Mouse (Mus musculus): ENCODE results near the gene 4931428L18Rik.
"Not testable (repeated sequence)": the region's sequence is repeated elsewhere in the genome, so short reads cannot be mapped to it uniquely, and the experiment has no call there.

The 4931428L18Rik gene

GRCm38 (mm10) chr1:31058861-31059351 is 163.6 kb downstream of the 4931428L18Rik start:
- DNase-seq (ENCODE audit: low read depth), result no peak

DNA sequence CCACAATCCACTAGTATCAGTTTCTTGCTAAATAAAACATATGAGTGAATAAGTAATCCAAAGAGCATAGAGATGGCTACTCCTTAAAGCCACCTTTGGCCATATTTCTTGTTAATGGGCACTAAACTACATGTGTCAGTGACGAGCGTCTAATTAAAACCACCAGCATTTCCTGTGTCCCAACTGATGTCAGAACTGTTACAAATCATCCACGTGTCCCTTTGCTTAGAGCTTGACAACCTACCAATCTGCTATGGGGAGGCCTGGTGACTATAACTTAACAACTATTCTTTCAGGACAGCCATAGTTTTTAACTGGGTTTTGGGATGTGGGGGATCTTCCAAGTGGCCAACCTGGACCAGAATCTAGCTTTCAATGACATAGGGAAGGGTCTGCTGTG is 164.3 kb downstream of the 4931428L18Rik start:
- DNase-seq (ENCODE audit: low read depth), result no peak

GRCm38 (mm10) chr1:31051370-31051921 is 171.0 kb downstream of the 4931428L18Rik start:
- no peak for DNase-seq (ENCODE audit: low read depth)

- DNase-seq (ENCODE audit: low read depth), result no peak
Observed at GRCm38 (mm10) chr1:31049954-31050652, 172.4 kb downstream of the 4931428L18Rik start.

DNA sequence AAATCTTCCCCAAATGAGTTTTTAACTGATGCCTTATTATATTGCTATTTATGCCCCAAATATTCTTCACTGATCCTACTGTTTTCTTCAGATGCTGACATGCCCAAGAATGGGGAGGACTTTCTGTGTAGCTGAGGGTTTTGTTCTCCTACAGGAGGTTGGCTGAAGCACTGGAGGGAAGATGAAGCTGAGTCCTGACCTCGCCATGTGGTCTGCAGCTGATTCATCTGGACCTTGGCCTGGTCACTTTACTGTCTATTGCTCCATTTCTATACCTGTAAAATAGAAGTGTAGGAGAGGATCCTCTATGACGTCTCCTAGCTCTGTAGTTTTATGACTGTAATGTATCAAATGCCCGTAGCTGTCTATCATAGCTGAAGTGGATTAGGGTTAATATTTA is 179.3 kb downstream of the 4931428L18Rik start:
- no peak for DNase-seq (ENCODE audit: low read depth)

- DNase-seq (ENCODE audit: low read depth), result no peak
Observed at GRCm38 (mm10) chr1:31042793-31043192, 179.7 kb downstream of the 4931428L18Rik start.

- DNase-seq (ENCODE audit: low read depth), result no peak
Observed at GRCm38 (mm10) chr1:31033851-31034534, 188.5 kb downstream of the 4931428L18Rik start.

GRCm38 (mm10) chr1:31032351-31032750 is 190.1 kb downstream of the 4931428L18Rik start:
- DNase-seq (ENCODE audit: low read depth), result no peak

DNA sequence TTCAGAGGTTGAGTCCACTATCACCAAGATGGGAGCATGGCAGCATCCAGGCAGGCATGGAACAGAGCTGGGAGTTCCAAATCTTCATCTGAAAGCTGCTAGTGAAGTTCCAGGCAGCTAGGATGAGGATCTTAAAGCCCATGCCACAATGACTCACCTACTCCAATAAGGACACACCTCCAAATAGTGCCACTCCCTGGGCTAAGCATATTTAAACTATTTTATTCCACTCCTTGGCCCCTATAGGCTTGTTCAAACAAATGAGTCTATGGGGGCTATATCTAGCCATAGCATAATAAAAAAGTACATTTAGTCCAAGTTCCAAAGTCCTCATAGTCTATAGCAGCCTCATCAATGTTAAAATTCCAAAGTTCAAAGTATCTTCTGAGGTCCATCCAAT is 199.3 kb downstream of the 4931428L18Rik start:
- no peak for DNase-seq (ENCODE audit: low read depth)

DNA sequence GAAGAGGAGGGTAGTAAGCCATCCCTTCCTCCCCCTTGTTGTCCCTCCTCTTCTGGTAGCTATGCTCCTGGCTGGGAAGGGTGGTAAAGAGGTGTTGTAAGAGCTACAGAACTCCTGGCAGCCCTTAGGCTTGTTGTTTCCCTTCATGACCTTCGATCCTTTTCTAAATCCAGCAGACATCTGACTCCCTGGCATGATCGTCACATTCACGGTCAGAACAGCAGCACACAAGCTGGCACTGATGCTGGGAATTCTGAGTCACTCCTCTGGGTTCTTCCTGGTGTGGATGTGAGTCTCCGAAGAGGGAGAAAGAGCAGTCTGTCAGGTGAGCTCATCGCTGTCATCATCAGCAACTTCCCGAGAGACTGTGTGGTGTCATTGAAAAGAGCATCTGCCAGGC is 203.2 kb downstream of the 4931428L18Rik start:
- DNase-seq (ENCODE audit: low read depth), result no peak

GRCm38 (mm10) chr1:31017377-31017776 is 205.1 kb downstream of the 4931428L18Rik start:
- no peak for DNase-seq (ENCODE audit: low read depth)

- DNase-seq (ENCODE audit: low read depth), result no peak
Observed at GRCm38 (mm10) chr1:31016068-31016467, 206.4 kb downstream of the 4931428L18Rik start.

GRCm38 (mm10) chr1:31015261-31015660 is 207.2 kb downstream of the 4931428L18Rik start:
- DNase-seq (ENCODE audit: low read depth), result no peak

- DNase-seq (ENCODE audit: low read depth), result not testable (repeated sequence)
Observed at GRCm38 (mm10) chr1:30977868-30978267, 244.6 kb downstream of the 4931428L18Rik start, which contains the start of gene AC153137.1. Gene AC153137.1, minus strand, starts transcription at chr1:30977968.

GRCm38 (mm10) chr1:30977239-30977638 is 245.2 kb downstream of the 4931428L18Rik start:
- DNase-seq (ENCODE audit: low read depth), result not testable (repeated sequence)

- no peak for DNase-seq (ENCODE audit: low read depth)
Observed at GRCm38 (mm10) chr1:30951795-30952194, 270.7 kb downstream of the 4931428L18Rik start.

DNA sequence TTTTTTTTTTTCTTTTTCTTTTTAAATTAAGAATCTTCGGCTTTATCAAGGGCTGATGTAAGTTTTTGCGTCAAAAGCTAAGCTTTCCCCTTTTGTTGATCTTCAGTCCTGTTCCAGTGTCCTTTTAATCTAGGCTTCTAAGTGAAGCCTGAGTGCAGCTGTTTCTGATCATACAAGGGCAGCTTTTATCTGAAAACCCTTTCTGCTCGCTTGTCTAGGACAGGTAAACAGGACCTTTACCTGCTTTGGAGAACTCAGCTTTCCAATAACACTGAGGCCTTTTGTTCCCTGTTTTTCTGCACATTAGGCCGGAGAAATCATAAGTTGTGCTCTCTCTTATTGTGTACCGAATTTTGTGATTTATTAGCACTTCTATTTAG is 272.0 kb downstream of the 4931428L18Rik start:
- DNase-seq (ENCODE audit: low read depth), result no peak

DNA sequence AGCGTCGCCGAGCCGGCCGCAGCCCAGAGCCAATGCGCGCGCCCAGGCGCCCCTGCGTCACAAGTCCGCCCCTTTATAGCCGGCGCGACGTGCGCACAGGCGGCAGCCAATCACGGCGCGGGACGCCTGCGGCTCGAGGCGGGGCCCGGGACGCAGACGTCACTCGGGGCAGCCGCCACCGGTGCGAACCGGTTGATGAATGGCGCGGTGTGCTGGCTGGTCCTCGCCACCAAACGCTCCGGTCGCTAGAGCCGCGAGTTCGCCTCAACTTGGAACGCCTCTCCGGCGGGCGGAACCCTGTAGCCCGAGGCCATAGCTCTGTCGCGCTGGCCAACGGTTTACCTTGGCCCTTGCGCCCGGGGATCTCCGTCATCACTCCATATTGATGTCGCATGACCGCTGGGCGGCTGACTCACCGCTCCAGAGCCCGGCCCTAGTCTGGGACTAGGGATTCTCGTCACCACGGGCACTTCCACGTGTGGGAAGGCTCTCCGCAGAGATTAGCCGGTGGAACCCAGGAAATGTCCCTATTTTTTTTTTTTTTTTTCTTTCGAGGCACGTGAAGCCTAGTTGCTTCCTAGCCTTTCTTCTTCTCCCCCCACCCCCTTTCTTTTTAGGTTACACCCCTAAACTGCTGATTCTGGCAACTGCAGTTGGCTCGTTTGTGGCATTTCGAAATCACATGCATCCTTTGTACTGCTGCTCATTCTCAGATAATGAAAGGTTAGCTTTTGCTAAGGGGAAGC is 272.6 kb downstream of the 4931428L18Rik start:
- peak; percentile 98 for DNase-seq (ENCODE audit: low read depth)

- peak; percentile 75 for DNase-seq (ENCODE audit: low read depth)
Observed at GRCm38 (mm10) chr1:30948950-30949639, 273.4 kb downstream of the 4931428L18Rik start.

DNA sequence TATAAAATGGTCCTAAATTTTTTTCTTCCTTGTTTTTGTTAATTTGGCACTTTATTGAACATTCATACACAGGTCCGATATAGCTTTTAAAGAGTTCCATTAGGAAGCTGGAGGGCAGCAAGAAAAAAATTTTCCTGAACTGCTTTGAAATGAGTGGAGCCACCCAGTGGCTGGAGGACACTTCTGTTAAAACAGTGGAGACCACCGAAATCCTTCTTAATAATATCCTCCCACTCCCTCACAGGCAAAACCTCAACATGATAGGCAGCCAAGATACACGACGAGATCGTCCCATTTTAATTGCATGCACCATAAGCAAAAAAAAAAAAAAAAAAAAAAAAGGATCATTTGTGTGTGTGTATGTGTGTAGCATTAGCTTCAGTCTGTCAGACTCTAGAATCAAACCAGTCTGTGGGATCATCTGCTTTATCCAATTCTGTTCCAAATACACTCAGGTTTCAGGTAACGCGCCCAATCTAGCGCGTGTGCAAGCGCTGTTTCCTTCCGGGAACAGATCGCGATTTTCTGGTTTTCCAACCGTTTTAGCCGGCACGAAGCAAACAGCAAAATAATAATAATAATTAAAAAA is 274.0 kb downstream of the 4931428L18Rik start:
- DNase-seq (ENCODE audit: low read depth), result peak; percentile 54
